Mouse (Mus musculus): ENCODE measurements around the gene Macf1.
A peak's percentile ranks its signal among the peaks of the same experiment; 100 is the strongest.

Macf1 gene

GRCm38 (mm10) chr4:123438414-123438813, 245.7 kb downstream of the Macf1 start:
- DNase-seq (ENCODE audit: low spot score): no peak

- DNase-seq (ENCODE audit: low spot score): no peak
These were observed 251.0 kb downstream of the Macf1 start for GRCm38 (mm10) chr4:123433171-123433570.

- no peak for DNase-seq (ENCODE audit: low spot score)
These were observed 252.2 kb downstream of the Macf1 start for GRCm38 (mm10) chr4:123431936-123432335.

GRCm38 (mm10) chr4:123427900-123428684, 256.1 kb downstream of the Macf1 start:
- no peak for DNase-seq (ENCODE audit: low spot score)

- DNase-seq (ENCODE audit: low spot score): no peak
These were observed 256.8 kb downstream of the Macf1 start for GRCm38 (mm10) chr4:123427271-123427899.

- DNase-seq (ENCODE audit: low spot score): no peak
These were observed 257.6 kb downstream of the Macf1 start for GRCm38 (mm10) chr4:123426429-123427080.

- no peak for DNase-seq (ENCODE audit: low spot score)
These were observed 258.4 kb downstream of the Macf1 start for GRCm38 (mm10) chr4:123425672-123426272.

- DNase-seq (ENCODE audit: low spot score): no peak
These were observed 260.1 kb downstream of the Macf1 start for GRCm38 (mm10) chr4:123424050-123424449.

GRCm38 (mm10) chr4:123422828-123423227, 261.3 kb downstream of the Macf1 start:
- DNase-seq (ENCODE audit: low spot score): no peak

- DNase-seq (ENCODE audit: low spot score): no peak
These were observed 266.1 kb downstream of the Macf1 start for GRCm38 (mm10) chr4:123418032-123418431.

GRCm38 (mm10) chr4:123417478-123417877, 266.7 kb downstream of the Macf1 start:
- no peak for DNase-seq (ENCODE audit: low spot score)

- no peak for DNase-seq (ENCODE audit: low spot score)
These were observed 267.3 kb downstream of the Macf1 start for GRCm38 (mm10) chr4:123416829-123417228.

GRCm38 (mm10) chr4:123415566-123415965, 268.6 kb downstream of the Macf1 start:
- no peak for DNase-seq (ENCODE audit: low spot score)

- DNase-seq (ENCODE audit: low spot score): no peak
These were observed 270.3 kb downstream of the Macf1 start for GRCm38 (mm10) chr4:123413876-123414275.

GRCm38 (mm10) chr4:123412981-123413380, 271.2 kb downstream of the Macf1 start:
- DNase-seq (ENCODE audit: low spot score): no peak

- DNase-seq (ENCODE audit: low spot score): no peak
These were observed 271.7 kb downstream of the Macf1 start for GRCm38 (mm10) chr4:123412528-123412878.

GRCm38 (mm10) chr4:123411732-123412527, 272.2 kb downstream of the Macf1 start:
- peak; percentile 92 for DNase-seq (ENCODE audit: low spot score)

GRCm38 (mm10) chr4:123411006-123411731, 273.0 kb downstream of the Macf1 start:
- DNase-seq (ENCODE audit: low spot score): peak; percentile 70

GRCm38 (mm10) chr4:123409752-123410151, 274.4 kb downstream of the Macf1 start:
- DNase-seq (ENCODE audit: low spot score): no peak

- no peak for DNase-seq (ENCODE audit: low spot score)
These were observed 275.0 kb downstream of the Macf1 start for GRCm38 (mm10) chr4:123409034-123409692.

- DNase-seq (ENCODE audit: low spot score): peak; percentile 22
These were observed 276.4 kb downstream of the Macf1 start for GRCm38 (mm10) chr4:123407792-123408191.

All from ovary, postnatal 36 days (tissue).